8 mouse cellular contexts compared by ENCODE assay signal in the genomic region with DNA sequence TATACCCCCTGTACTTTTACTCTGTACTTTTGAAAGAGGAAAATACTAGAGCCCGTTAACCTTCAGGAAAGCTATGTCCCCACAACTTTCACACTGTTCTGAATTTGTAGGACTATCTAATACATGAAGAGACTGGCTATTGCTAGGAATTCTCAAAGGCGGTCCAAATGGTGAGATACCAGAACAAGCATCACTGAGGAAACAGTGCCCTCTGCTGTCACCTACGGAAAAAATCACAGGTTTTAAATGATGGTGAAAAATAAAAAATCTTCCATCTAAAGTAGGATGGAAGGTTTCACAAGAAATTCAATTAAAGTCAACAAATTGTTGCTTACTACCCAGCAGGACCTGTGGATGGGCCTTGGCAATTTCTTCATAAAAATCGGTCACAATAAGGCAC.
A peak's percentile ranks its signal among the peaks of the same experiment; 100 is the strongest.
DNase-seq lines count a peak whose midpoint lies in the region; ATAC-seq and TF ChIP-seq lines count a peak whose summit lies in the region.

No protein-coding gene starts in this region.

- H3K36me3 ChIP-seq in lung, postnatal 0 days (ENCODE audit: insufficient read depth, low read length) = no peaks in the 10 kb centered on the region
- no peaks in the 10 kb centered on the region for H3K36me3 ChIP-seq in kidney, embryonic 16.5 days (ENCODE audit: insufficient read depth, low read length)

- no peak for ATAC-seq in lung, postnatal 0 days
- ATAC-seq in kidney, embryonic 16.5 days (ENCODE audit: low FRiP score, low TSS enrichment) = no peak

- H3K9me3 ChIP-seq in lung, postnatal 0 days (ENCODE audit: low read length) = no peaks in the 10 kb centered on the region
- no peaks in the 10 kb centered on the region for H3K9me3 ChIP-seq in kidney, embryonic 16.5 days (ENCODE audit: low read length)

- peak; percentile 7 to 63 for DNase-seq in frontal cortex, adult 2 months (ENCODE audit: extremely low spot score in 1 of 2, low spot score in 1 of 2)
- no peak for DNase-seq in frontal cortex, postnatal 14 days (ENCODE audit: low spot score in 2 of 2)
- DNase-seq in lung, postnatal 0 days (ENCODE audit: low spot score) = peak; percentile 53
- DNase-seq in lung, adult 2 months = no peak
- DNase-seq in c-Kit-positive CD71-positive TER-119-positive erythroid progenitor cells, embryonic 14.5 days (ENCODE audit: low spot score) = peak; percentile 7
- peak; percentile 40 to 50 for DNase-seq in right cerebral cortex, postnatal 10 days (ENCODE audit: low spot score in 2 of 2)
- DNase-seq in urinary bladder, postnatal 14 days (ENCODE audit: low spot score) = no peak

- H3K27ac ChIP-seq in lung, postnatal 0 days (ENCODE audit: low read length) = no peak overlapping the region
- no peak overlapping the region for H3K27ac ChIP-seq in kidney, embryonic 16.5 days (ENCODE audit: low read length)

- no peak overlapping the region for H3K4me3 ChIP-seq in lung, postnatal 0 days (ENCODE audit: low read depth, low read length)
- no peak overlapping the region for H3K4me3 ChIP-seq in lung, adult 2 months (replicated peaks; ENCODE audit: extremely low read depth, low read depth, low read length)
- H3K4me3 ChIP-seq in kidney, embryonic 16.5 days (ENCODE audit: low read length) = no peak overlapping the region

- TF ChIP-seq CTCF in lung, postnatal 0 days (IDR thresholded peaks at IDR 0.05) = peak; percentile 71
- no peak for TF ChIP-seq CTCF in lung, adult 2 months (IDR thresholded peaks at IDR 0.05; ENCODE audit: insufficient read depth, low read length)

- no peaks in the 10 kb centered on the region for H3K27me3 ChIP-seq in lung, postnatal 0 days (replicated peaks; ENCODE audit: insufficient read depth, low read length)
- H3K27me3 ChIP-seq in kidney, embryonic 16.5 days (ENCODE audit: insufficient read depth, low read length) = no peaks in the 10 kb centered on the region

- no peak for TF ChIP-seq POLR2A in lung, adult 2 months (IDR thresholded peaks at IDR 0.05; ENCODE audit: borderline replicate concordance, extremely low read depth, low read depth, low read length)

- H3K4me2 ChIP-seq in lung, postnatal 0 days (replicated peaks; ENCODE audit: low read depth, low read length) = no peak overlapping the region
- no peak overlapping the region for H3K4me2 ChIP-seq in kidney, embryonic 16.5 days (replicated peaks; ENCODE audit: low read depth, low read length)

- WGBS in lung, postnatal 0 days = 20% methylated on average over 4 of the region's 4 CpGs
- 31% methylated on average over 4 of the region's 4 CpGs for WGBS in lung, adult 2 months
- 34% methylated on average over 4 of the region's 4 CpGs for WGBS in kidney, embryonic 16.5 days

- H3K9ac ChIP-seq in lung, postnatal 0 days (replicated peaks; ENCODE audit: low read depth) = no peak overlapping the region
- H3K9ac ChIP-seq in kidney, embryonic 16.5 days (replicated peaks; ENCODE audit: low read length) = no peak overlapping the region

- TF ChIP-seq EP300 in lung, postnatal 0 days (IDR thresholded peaks at IDR 0.05) = no peak

- no peaks in the 10 kb centered on the region for H3K4me1 ChIP-seq in lung, postnatal 0 days (ENCODE audit: insufficient read depth, low read depth, low read length)
- no peaks in the 10 kb centered on the region for H3K4me1 ChIP-seq in lung, adult 2 months (ENCODE audit: control insufficient read depth, insufficient read depth, low read length)
- no peaks in the 10 kb centered on the region for H3K4me1 ChIP-seq in kidney, embryonic 16.5 days (ENCODE audit: insufficient read depth, low read length)

Comparison
In these comparisons a context has a peak if more than half of its experiments do, and no peak if none do; other contexts are left out.
1. DNase-seq: peak in frontal cortex, adult 2 months (2 of 2), lung, postnatal 0 days (single experiment), c-Kit-positive CD71-positive TER-119-positive erythroid progenitor cells, embryonic 14.5 days (single experiment) and right cerebral cortex, postnatal 10 days (2 of 2); none in frontal cortex, postnatal 14 days (0 of 2), lung, adult 2 months (single experiment) and urinary bladder, postnatal 14 days (single experiment).